Mouse (Mus musculus): Measurements from ENCODE around the gene Diaph2.

- no peak for TF ChIP-seq CTCF (IDR thresholded peaks at IDR 0.05; ENCODE audit: low read depth)
- no peak for TF ChIP-seq EP300 (IDR thresholded peaks at IDR 0.05; ENCODE audit: low read depth)
These were observed 13.1 kb downstream of the Diaph2 start for GRCm38 (mm10) chrX:129762649-129763048.

Measured in heart, postnatal 0 days (tissue).